Mouse (Mus musculus): ENCODE results near the gene Gsta2. TPM values are rescaled to one million over a fixed set of nuclear protein-coding genes. Genes with fewer than 3 reads are reported as not detected.
"Not testable (repeated sequence)": the region's sequence is repeated elsewhere in the genome, so short reads cannot be mapped to it uniquely, and the experiment has no call there.

Gene Gsta2
- polyA plus RNA-seq, 1 experiment: not detected

DNA sequence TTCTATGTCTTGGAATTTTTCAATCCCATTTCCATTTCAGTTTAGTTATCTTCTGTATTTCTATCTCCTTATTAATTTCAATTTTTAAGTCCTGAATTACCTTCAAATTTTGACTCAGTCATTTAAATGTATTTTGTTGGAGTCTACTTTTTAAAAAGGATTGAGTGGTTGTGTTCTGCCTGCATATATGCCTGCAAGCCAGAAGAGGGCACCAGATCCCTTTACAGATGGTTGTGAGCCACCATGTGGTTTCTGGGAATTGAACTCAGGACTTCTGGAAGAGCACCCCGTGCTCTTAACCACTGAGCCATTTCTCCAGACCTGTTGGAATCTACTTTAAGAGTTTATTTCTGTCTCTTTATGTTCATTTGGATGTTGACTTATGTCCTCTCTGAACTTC, 36.1 kb downstream of the Gsta2 start:
- DNase-seq (ENCODE audit: extremely low spot score in 1 of 2, low spot score in 1 of 2): peak in 1 of 2 experiments; percentile 1

- DNase-seq (ENCODE audit: extremely low spot score in 1 of 2, low spot score in 1 of 2): no peak
Observed at GRCm38 (mm10) chr9:78314696-78315095, 40.9 kb downstream of the Gsta2 start, which contains the start of gene Omt2a. Gene Omt2a (minus strand): TSS chr9:78314796.

- not testable (repeated sequence) for DNase-seq (ENCODE audit: extremely low spot score in 1 of 2, low spot score in 1 of 2)
Observed at GRCm38 (mm10) chr9:78308122-78308521, 47.5 kb downstream of the Gsta2 start.

GRCm38 (mm10) chr9:78299143-78299542, 56.4 kb downstream of the Gsta2 start:
- not testable (repeated sequence) for DNase-seq (ENCODE audit: extremely low spot score in 1 of 2, low spot score in 1 of 2)

GRCm38 (mm10) chr9:78298232-78298631, 57.4 kb downstream of the Gsta2 start:
- no peak for DNase-seq (ENCODE audit: extremely low spot score in 1 of 2, low spot score in 1 of 2)

DNA sequence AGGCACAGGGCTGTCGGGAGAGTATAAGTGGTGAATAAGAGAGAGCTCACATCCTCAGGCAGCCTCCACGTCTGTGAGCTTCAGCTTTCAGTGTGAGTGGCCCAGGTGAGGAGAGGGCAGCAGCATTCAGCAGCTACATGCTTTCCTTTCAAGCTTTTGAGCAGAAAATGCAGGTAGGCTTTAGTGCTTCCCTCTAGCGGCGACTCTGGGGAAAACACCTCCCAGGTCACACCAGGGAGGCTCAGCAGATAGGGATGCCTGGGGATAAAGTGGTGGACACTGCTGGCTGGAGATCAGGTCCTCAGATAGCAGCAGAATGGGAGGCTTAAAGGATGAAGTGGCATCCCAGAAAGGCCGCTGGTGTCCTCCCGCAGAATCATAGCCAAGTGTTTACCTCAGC, 59.5 kb downstream of the Gsta2 start:
- peak in 1 of 2 experiments; percentile 66 for DNase-seq (ENCODE audit: extremely low spot score in 1 of 2, low spot score in 1 of 2)

GRCm38 (mm10) chr9:78294781-78295180, 60.8 kb downstream of the Gsta2 start:
- DNase-seq (ENCODE audit: extremely low spot score in 1 of 2, low spot score in 1 of 2): not testable (repeated sequence)

- DNase-seq (ENCODE audit: extremely low spot score in 1 of 2, low spot score in 1 of 2): not testable (repeated sequence)
Observed at GRCm38 (mm10) chr9:78293683-78294082, 61.9 kb downstream of the Gsta2 start.

- DNase-seq (ENCODE audit: extremely low spot score in 1 of 2, low spot score in 1 of 2): not testable (repeated sequence)
Observed at GRCm38 (mm10) chr9:78292462-78292861, 63.1 kb downstream of the Gsta2 start.

GRCm38 (mm10) chr9:78289723-78290122, 65.9 kb downstream of the Gsta2 start, which contains the start of gene Gm10639:
Gene Gm10639 (plus strand): TSS chr9:78289923.
- not testable (repeated sequence) for DNase-seq (ENCODE audit: extremely low spot score in 1 of 2, low spot score in 1 of 2)

DNA sequence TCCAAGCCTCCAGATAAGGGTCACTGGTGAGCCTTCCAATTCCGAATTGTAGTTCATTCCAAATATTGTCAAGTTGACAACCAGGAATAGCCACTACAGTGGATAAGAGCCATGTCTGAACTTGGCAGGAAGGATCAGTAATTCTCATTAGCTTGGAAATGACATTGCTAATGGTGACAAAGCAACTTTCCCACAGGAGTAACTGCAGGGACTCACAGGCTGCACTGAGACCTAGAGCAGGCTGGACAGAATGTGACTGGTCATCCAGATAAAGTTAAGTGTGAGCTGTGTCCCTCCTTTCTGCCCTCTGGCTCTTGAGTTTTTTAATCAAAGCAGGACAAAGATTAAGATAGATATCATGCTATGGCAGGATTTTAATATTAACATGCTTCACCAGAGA, 66.5 kb downstream of the Gsta2 start:
- DNase-seq (ENCODE audit: extremely low spot score in 1 of 2, low spot score in 1 of 2): not testable (repeated sequence)

DNA sequence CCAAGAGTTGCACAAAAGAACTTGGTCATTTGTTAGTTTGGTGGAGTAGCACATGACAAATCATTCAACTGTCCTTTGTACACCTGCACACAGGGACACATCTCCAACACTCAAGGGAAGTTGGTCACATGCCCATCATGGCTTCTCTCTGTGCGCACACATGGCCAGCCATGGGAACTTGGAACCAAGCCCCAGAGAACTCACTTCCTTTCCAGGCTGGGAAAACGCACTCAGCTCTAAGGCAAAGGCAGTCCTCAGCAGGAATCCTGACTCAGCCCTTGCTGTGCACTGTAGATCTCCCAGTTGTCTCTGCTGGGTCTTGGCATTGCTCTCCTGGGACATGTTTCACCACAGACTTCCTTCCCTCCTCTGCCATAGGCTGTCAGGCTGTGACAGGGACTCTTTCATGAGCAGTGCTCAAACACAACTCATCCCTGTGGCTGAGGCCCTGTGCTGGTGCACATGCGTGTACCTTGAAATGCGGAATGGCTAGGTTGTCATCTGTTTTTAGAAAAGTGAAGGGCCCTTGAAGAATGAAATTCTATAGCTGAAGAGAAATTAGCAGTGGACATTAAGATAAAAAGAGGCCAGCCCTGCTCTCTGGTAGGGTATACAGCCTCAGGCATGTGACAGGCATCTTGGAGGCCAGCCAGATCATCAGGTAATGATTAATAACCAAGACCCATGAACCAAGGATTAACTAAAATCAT, 73.4 kb downstream of the Gsta2 start:
- not testable (repeated sequence) for DNase-seq (ENCODE audit: extremely low spot score in 1 of 2, low spot score in 1 of 2)

Other genes with a start within 250 kb of the Gsta2 start
- gene Fbxo9, start 246.7 kb downstream of the Gsta2 start, polyA plus RNA-seq (2012; rRNA removed): 124 TPM in 2 replicates
- gene Ick, start 246.6 kb downstream of the Gsta2 start, polyA plus RNA-seq (2012; rRNA removed): 15.6 and 16.2 TPM in 2 replicates
- gene Gsta4, start 173.0 kb downstream of the Gsta2 start, polyA plus RNA-seq (2012; rRNA removed): 90.2 and 94.2 TPM in 2 replicates
- not detected in 2 replicates for gene Gsta1, start 125.1 kb downstream of the Gsta2 start, polyA plus RNA-seq (2012; rRNA removed)
- gene Gm3776, start 98.7 kb downstream of the Gsta2 start, polyA plus RNA-seq (2012; rRNA removed): not detected in 2 replicates
- not detected in 2 replicates for gene Gm10639, start 65.9 kb downstream of the Gsta2 start, polyA plus RNA-seq (2012; rRNA removed)
- gene Omt2a, start 41.0 kb downstream of the Gsta2 start, polyA plus RNA-seq (2012; rRNA removed): not detected in 2 replicates
- gene Omt2b, start 28.2 kb downstream of the Gsta2 start, polyA plus RNA-seq (2012; rRNA removed): not detected in 2 replicates
- gene Dppa5a, start 12.4 kb upstream of the Gsta2 start, polyA plus RNA-seq (2012; rRNA removed): 0.18 TPM in 1 of 2 replicates, not detected in the other
- 0.06 and 0.08 TPM in 2 replicates for gene Ooep, start 22.9 kb upstream of the Gsta2 start, polyA plus RNA-seq (2012; rRNA removed)
- 0.19 and 0.30 TPM in 2 replicates for gene Ddx43, start 40.0 kb upstream of the Gsta2 start, polyA plus RNA-seq (2012; rRNA removed)
- gene Cgas, start 87.4 kb upstream of the Gsta2 start, polyA plus RNA-seq (2012; rRNA removed): 0.59 and 0.90 TPM in 2 replicates
- 27.5 and 33.9 TPM in 2 replicates for gene Mto1, start 92.4 kb upstream of the Gsta2 start, polyA plus RNA-seq (2012; rRNA removed)
- 0.68 and 0.80 TPM in 2 replicates for gene Gm17324, start 93.0 kb upstream of the Gsta2 start, polyA plus RNA-seq (2012; rRNA removed)
- 3,478 and 3,677 TPM in 2 replicates for gene Eef1a1, start 133.4 kb upstream of the Gsta2 start, polyA plus RNA-seq (2012; rRNA removed)
- 14.7 and 17.1 TPM in 2 replicates for gene Slc17a5, start 232.3 kb upstream of the Gsta2 start, polyA plus RNA-seq (2012; rRNA removed)